Mouse (Mus musculus) midbrain, postnatal 0 days (tissue): Measurements from ENCODE around the gene Zic3. TPM values are rescaled to one million over a fixed set of nuclear protein-coding genes. Genes with fewer than 3 reads are reported as not detected.

Experiments used
- ATAC-seq: fragments of 200-750 bp; cut with Nextera tagmentation; 2 replicates; pipeline ENCODE4 v1.8.0; 2017; ENCODE audit warnings: moderate number of reproducible peaks, mild to moderate bottlenecking, moderate TSS enrichment, moderate library complexity; ENCODE audit not compliant: low FRiP score
- DNase-seq: peaks from one replicate; pipeline ENCODE4 v3.0.0-alpha.2; 2015; ENCODE audit warnings: low spot score
- H3K27ac ChIP-seq: fragments of 300-500 bp; sonication (generic); 2 replicates; pipeline ENCODE4 v1.5.1; 2014; ENCODE audit warnings: low read depth, mild to moderate bottlenecking, low read length, mixed read lengths
- H3K27me3 ChIP-seq: fragments of 300-500 bp; sonication (generic); 2 replicates; pipeline ENCODE4 v1.6.1; 2014; ENCODE audit warnings: low read length, control low read depth, mixed read lengths; ENCODE audit not compliant: insufficient read depth
- H3K36me3 ChIP-seq: fragments of 300-500 bp; sonication (generic); 2 replicates; pipeline ENCODE4 v1.6.1; 2014; ENCODE audit warnings: low read length, control low read depth, mixed read lengths; ENCODE audit not compliant: insufficient read depth
- H3K4me1 ChIP-seq: fragments of 300-500 bp; sonication (generic); 2 replicates; pipeline ENCODE4 v1.6.1; 2014; ENCODE audit warnings: mild to moderate bottlenecking, control low read depth, antibody characterized with exemption, low read length, mixed read lengths; ENCODE audit not compliant: insufficient read depth
- H3K4me2 ChIP-seq: fragments of 300-500 bp; sonication (generic); 2 replicates; pipeline ENCODE4 v1.6.1; 2014; ENCODE audit warnings: low read depth, mild to moderate bottlenecking, low read length, mixed read lengths; ENCODE audit not compliant: poor library complexity, severe bottlenecking
- H3K4me3 ChIP-seq: fragments of 300-500 bp; sonication (generic); 2 replicates; pipeline ENCODE4 v1.5.1; 2014; ENCODE audit warnings: low read depth, mild to moderate bottlenecking, low read length, moderate library complexity
- H3K9ac ChIP-seq: fragments of 300-500 bp; sonication (generic); replicated peaks from 2 replicates; pipeline ENCODE4 v1.6.1; 2014; ENCODE audit warnings: mild to moderate bottlenecking, low read length, moderate library complexity, mixed read lengths; ENCODE audit not compliant: poor library complexity, severe bottlenecking
- H3K9me3 ChIP-seq: fragments of 300-500 bp; sonication (generic); 2 replicates; pipeline ENCODE4 v1.6.1; 2016; ENCODE audit warnings: low read length, control low read depth
- CTCF ChIP-seq: IDR thresholded peaks from 2 replicates; pipeline ENCODE4 v1.5.1; 2016; ENCODE audit warnings: antibody characterized with exemption, mild to moderate bottlenecking
- WGBS: fragments of 180-500 bp; shearing (Covaris S2); extraction: QIAGEN DNeasy Blood & Tissue Kit; methylation state at CpG from one replicate; pipeline ENCODE4 v1.1.7; 2014; 5-methylcytosine and 5-hydroxymethylcytosine counted together
- polyA plus RNA-seq: library from polyadenylated mRNA; unstranded; fragments of >200 nt; fragmentation: Nextera tagmentation; extraction: Ambion mirVana; gene quantifications from 2 replicates; pipeline ENCODE4 v1.2.1, GENCODE M21; 2015
- total RNA-seq: library from RNA; depleted of rRNA; stranded (reverse); fragments of >200 nt; gene quantifications from 2 replicates; pipeline ENCODE4 v1.2.3, GENCODE M21; 2014

The Zic3 gene
- total and polyA plus RNA-seq, 2 experiments from 2014 or later = 9.7 to 14.4 TPM

- H3K9ac ChIP-seq = no peak overlapping the region; the same call in 1 of the 2 replicates
- peak overlapping the region; percentile 45 for H3K4me2 ChIP-seq
- no peaks in the 10 kb centered on the region for H3K27me3 ChIP-seq
- H3K36me3 ChIP-seq = no peaks in the 10 kb centered on the region
- no peaks in the 10 kb centered on the region for H3K4me1 ChIP-seq
- peak overlapping the region; percentile 37 for H3K4me3 ChIP-seq
- TF ChIP-seq CTCF = no peak
- H3K27ac ChIP-seq = peak overlapping the region; percentile 32; the same call in 1 of the 2 replicates
- WGBS = 27% methylated on average over 66 of the region's 70 CpGs
- no peaks in the 10 kb centered on the region for H3K9me3 ChIP-seq
- DNase-seq (peak; percentile 64), ATAC-seq (peak; percentile 91)
Observed at GRCm38 (mm10) chrX:58038061-58039007, 15.8 kb downstream of the Zic3 start.

DNA sequence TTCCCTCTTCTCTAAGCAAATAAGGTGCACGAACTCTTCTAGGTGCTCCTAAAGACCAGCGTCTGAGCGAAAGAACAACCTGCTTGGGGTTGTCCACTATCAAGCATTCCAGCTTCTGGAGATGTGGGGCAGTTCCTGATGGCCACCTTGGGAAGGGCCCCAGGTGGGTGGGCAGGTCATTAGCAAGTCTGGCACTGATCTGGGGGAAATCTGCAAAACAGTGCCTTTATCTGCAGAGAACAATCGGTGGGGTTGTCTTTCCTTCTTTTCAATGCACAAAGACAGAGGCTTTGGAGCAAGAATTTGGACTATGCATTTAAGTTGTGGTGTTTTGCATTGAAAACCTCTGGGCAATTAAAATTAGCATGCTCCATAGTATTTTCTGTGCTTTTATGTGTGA lies 17.2 kb downstream of the Zic3 start:
- no peak for ATAC-seq
- DNase-seq = no peak
- no peak overlapping the region for H3K4me2 ChIP-seq

DNA sequence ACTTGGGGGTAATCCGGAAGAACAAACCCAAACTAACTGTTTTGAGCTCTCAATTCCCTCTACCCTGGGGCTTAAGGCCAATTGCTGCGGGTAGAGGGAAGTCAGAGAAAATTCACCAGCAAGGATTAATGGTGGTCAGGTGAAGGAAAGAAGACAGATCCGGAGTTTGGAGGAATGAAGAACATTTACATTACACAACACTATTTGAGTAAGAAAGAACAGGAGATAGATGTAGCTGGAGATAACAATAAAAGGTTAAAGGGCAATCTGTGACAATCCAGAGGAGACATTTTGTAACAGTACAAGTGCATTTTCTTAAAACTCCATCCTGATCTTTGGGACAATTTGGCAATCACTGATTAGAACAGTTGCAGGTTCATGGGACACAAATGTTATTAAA lies 19.4 kb downstream of the Zic3 start:
- 72% methylated on average over 3 of the region's 3 CpGs for WGBS

More for the DNA sequence above, 17.2 kb downstream of the Zic3 start:
- WGBS = 45% methylated on average over 4 of the region's 4 CpGs
- Histone ChIP-seq H3K4me3 (no peak overlapping the region), H3K27me3 (no peaks in the 10 kb centered on the region), H3K36me3 (no peaks in the 10 kb centered on the region), H3K9ac (no peak overlapping the region), H3K9me3 (no peaks in the 10 kb centered on the region), H3K27ac (no peak overlapping the region), H3K4me1 (no peaks in the 10 kb centered on the region)
- TF ChIP-seq CTCF = no peak

GRCm38 (mm10) chrX:58042512-58042911 lies 20.0 kb downstream of the Zic3 start:
- Histone ChIP-seq H3K27me3 (no peaks in the 10 kb centered on the region), H3K4me3 (no peak overlapping the region), H3K27ac (no peak overlapping the region), H3K36me3 (no peaks in the 10 kb centered on the region), H3K4me1 (no peaks in the 10 kb centered on the region), H3K9me3 (no peaks in the 10 kb centered on the region), H3K9ac (no peak overlapping the region), H3K4me2 (no peak overlapping the region)
- ATAC-seq (no peak), DNase-seq (no peak)
- WGBS = 86% methylated on average over 4 of the region's 4 CpGs
- no peak for TF ChIP-seq CTCF

More for the DNA sequence above, 19.4 kb downstream of the Zic3 start:
- no peak for TF ChIP-seq CTCF
- Histone ChIP-seq H3K4me3 (no peak overlapping the region), H3K9me3 (no peaks in the 10 kb centered on the region), H3K27me3 (no peaks in the 10 kb centered on the region), H3K4me2 (no peak overlapping the region), H3K27ac (no peak overlapping the region), H3K36me3 (no peaks in the 10 kb centered on the region), H3K9ac (no peak overlapping the region), H3K4me1 (no peaks in the 10 kb centered on the region)
- DNase-seq (no peak), ATAC-seq (no peak)
